In the genomic region with DNA sequence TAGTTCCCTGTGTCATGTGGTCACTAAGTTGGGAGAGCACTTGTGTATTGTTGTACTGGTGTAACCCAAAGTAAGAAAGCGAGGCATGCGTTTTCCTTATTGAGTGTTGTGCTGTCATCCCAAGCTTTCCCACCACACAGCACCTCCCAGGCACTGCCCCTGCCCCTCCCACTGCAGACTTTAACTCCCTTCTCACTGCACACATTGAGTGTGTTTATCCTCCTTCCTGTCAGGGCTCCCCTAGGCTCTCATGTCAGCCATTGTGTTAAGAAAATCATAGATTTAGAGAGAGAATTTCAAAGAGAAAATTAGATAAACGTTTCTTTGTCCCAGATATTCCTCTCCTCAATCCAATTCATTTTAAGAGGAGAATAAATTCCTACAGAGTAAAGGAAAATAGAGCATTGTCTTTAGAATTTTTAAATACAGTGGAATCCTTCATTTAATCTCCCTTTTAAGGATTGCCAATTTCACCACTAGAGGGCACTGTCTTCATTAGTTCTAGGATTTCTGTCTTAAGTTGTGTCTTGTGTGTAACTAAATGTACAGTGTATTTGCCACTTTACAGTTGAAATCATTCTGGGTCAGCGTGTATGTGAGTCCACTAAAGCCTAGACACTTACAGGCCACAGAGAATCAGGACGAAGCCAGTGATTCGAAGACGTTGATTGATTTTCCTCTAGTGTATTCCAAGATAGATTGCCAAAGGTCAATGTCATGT, we compare ENCODE assay signal across 9 mouse cellular contexts. TPM values are rescaled to one million over a fixed set of nuclear protein-coding genes. Genes with fewer than 3 reads are reported as not detected.
A peak's percentile ranks its signal among the peaks of the same experiment; 100 is the strongest.
DNase-seq lines count a peak whose midpoint lies in the region; ATAC-seq and TF ChIP-seq lines count a peak whose summit lies in the region.
"Had no signal": no experiment of that assay in that cellular context is flagged by ENCODE, and none has a peak within 500 bp of the region (broad histone marks: within the 10 kb centered on the region; RNA-seq: fewer than 3 reads in every experiment).

No protein-coding gene starts in this region.

- peak; percentile 80 for TF ChIP-seq CTCF in liver, postnatal 0 days (IDR thresholded peaks at IDR 0.05; ENCODE audit: low read depth)

- no peak overlapping the region for H3K4me3 ChIP-seq in embryonic facial prominence, embryonic 11.5 days (ENCODE audit: low read depth, low read length)
- H3K4me3 ChIP-seq in embryonic facial prominence, embryonic 10.5 days = no peak overlapping the region
- H3K4me3 ChIP-seq in liver, postnatal 0 days (ENCODE audit: low read depth, low read length) = no peak overlapping the region
- no peak overlapping the region for H3K4me3 ChIP-seq in lung, embryonic 16.5 days (ENCODE audit: low read length)
- H3K4me3 ChIP-seq: heart, embryonic 15.5 days had no signal

- no peaks in the 10 kb centered on the region for H3K36me3 ChIP-seq in embryonic facial prominence, embryonic 11.5 days (replicated peaks; ENCODE audit: control insufficient read depth, insufficient read depth, low read depth, low read length)
- H3K36me3 ChIP-seq in embryonic facial prominence, embryonic 10.5 days (replicated peaks) = no peaks in the 10 kb centered on the region
- H3K36me3 ChIP-seq in liver, postnatal 0 days (replicated peaks; ENCODE audit: insufficient read depth, low read length) = no peaks in the 10 kb centered on the region
- no peaks in the 10 kb centered on the region for H3K36me3 ChIP-seq in lung, embryonic 16.5 days (ENCODE audit: control insufficient read depth, insufficient read depth, low read length)
- H3K36me3 ChIP-seq: heart, embryonic 15.5 days had no signal

- no peak overlapping the region for H3K4me2 ChIP-seq in embryonic facial prominence, embryonic 11.5 days (ENCODE audit: low read depth, low read length)
- H3K4me2 ChIP-seq in liver, postnatal 0 days (ENCODE audit: low read depth, low read length) = no peak overlapping the region
- no peak overlapping the region for H3K4me2 ChIP-seq in lung, embryonic 16.5 days (ENCODE audit: low read depth, low read length)
- H3K4me2 ChIP-seq: heart, embryonic 15.5 days had no signal

- 52% methylated on average over 7 of the region's 7 CpGs for WGBS in embryonic facial prominence, embryonic 11.5 days
- WGBS in embryonic facial prominence, embryonic 10.5 days = 53% methylated on average over 7 of the region's 7 CpGs
- WGBS in liver, postnatal 0 days (ENCODE audit: insufficient replicate concordance) = 46% methylated on average over 7 of the region's 7 CpGs
- WGBS in lung, embryonic 16.5 days = 52% methylated on average over 7 of the region's 7 CpGs

- H3K9ac ChIP-seq in embryonic facial prominence, embryonic 11.5 days (replicated peaks; ENCODE audit: low read length) = no peak overlapping the region
- no peak overlapping the region for H3K9ac ChIP-seq in liver, postnatal 0 days (replicated peaks)
- no peak overlapping the region for H3K9ac ChIP-seq in lung, embryonic 16.5 days (ENCODE audit: low read length)
- H3K9ac ChIP-seq: heart, embryonic 15.5 days had no signal

- no peaks in the 10 kb centered on the region for H3K9me3 ChIP-seq in embryonic facial prominence, embryonic 11.5 days (replicated peaks; ENCODE audit: control insufficient read depth, low read length)
- H3K9me3 ChIP-seq in embryonic facial prominence, embryonic 10.5 days = no peaks in the 10 kb centered on the region
- no peaks in the 10 kb centered on the region for H3K9me3 ChIP-seq in liver, postnatal 0 days (ENCODE audit: low read length)
- no peaks in the 10 kb centered on the region for H3K9me3 ChIP-seq in lung, embryonic 16.5 days (ENCODE audit: control insufficient read depth, low read length)
- H3K9me3 ChIP-seq: heart, embryonic 15.5 days had no signal

- no peak for ATAC-seq in embryonic facial prominence, embryonic 11.5 days (replicated peaks; ENCODE audit: insufficient number of reproducible peaks, low FRiP score, low TSS enrichment, low read depth)
- ATAC-seq in liver, postnatal 0 days = no peak
- ATAC-seq in lung, embryonic 16.5 days (ENCODE audit: low read depth) = peak; percentile 56
- ATAC-seq in activated CD4-positive, CD25-positive, alpha-beta regulatory T cell, adult 4 months = no peak

- no peak overlapping the region for H3K27ac ChIP-seq in embryonic facial prominence, embryonic 11.5 days (replicated peaks; ENCODE audit: low read depth, low read length)
- H3K27ac ChIP-seq in embryonic facial prominence, embryonic 10.5 days (replicated peaks) = no peak overlapping the region
- H3K27ac ChIP-seq in liver, postnatal 0 days (ENCODE audit: low read depth) = no peak overlapping the region
- no peak overlapping the region for H3K27ac ChIP-seq in lung, embryonic 16.5 days (ENCODE audit: low read length)
- H3K27ac ChIP-seq: heart, embryonic 15.5 days had no signal

- TF ChIP-seq EP300 in liver, postnatal 0 days (IDR thresholded peaks at IDR 0.05; ENCODE audit: low read depth) = no peak

- H3K27me3 ChIP-seq in embryonic facial prominence, embryonic 11.5 days (ENCODE audit: control insufficient read depth, insufficient read depth, low read length) = no peaks in the 10 kb centered on the region
- no peaks in the 10 kb centered on the region for H3K27me3 ChIP-seq in embryonic facial prominence, embryonic 10.5 days (replicated peaks; ENCODE audit: low read depth, poor library complexity, severe bottlenecking)
- H3K27me3 ChIP-seq in liver, postnatal 0 days (ENCODE audit: insufficient read depth, low read length) = no peaks in the 10 kb centered on the region
- H3K27me3 ChIP-seq in lung, embryonic 16.5 days (ENCODE audit: control insufficient read depth, insufficient read depth, low read depth, low read length) = no peaks in the 10 kb centered on the region
- H3K27me3 ChIP-seq: heart, embryonic 15.5 days had no signal

- H3K4me1 ChIP-seq in embryonic facial prominence, embryonic 11.5 days (ENCODE audit: control insufficient read depth, insufficient read depth, low read length) = no peaks in the 10 kb centered on the region
- no peaks in the 10 kb centered on the region for H3K4me1 ChIP-seq in embryonic facial prominence, embryonic 10.5 days
- H3K4me1 ChIP-seq in liver, postnatal 0 days (ENCODE audit: insufficient read depth) = no peaks in the 10 kb centered on the region
- H3K4me1 ChIP-seq in lung, embryonic 16.5 days (replicated peaks; ENCODE audit: control insufficient read depth, insufficient read depth, low read length) = no peaks in the 10 kb centered on the region
- H3K4me1 ChIP-seq: heart, embryonic 15.5 days had no signal

- peak; percentile 87 for DNase-seq in embryonic facial prominence, embryonic 11.5 days (ENCODE audit: low spot score)
- no peak for DNase-seq in embryonic facial prominence, embryonic 10.5 days (ENCODE audit: low spot score)
- no peak for DNase-seq in liver, postnatal 0 days
- DNase-seq in liver = no peak
- DNase-seq in cerebellum, postnatal 10 days = peak; percentile 55 to 87
- no peak for DNase-seq in adrenal gland, postnatal 4 days (ENCODE audit: low spot score in 2 of 2)

RNA-seq across cellular contexts. Expression of a gene that starts 16.7 kb away (rescaled TPM):
- polyA plus RNA-seq in embryonic facial prominence, embryonic 11.5 days (2014; fragmentation: Nextera tagmentation; extraction: Ambion mirVana) = 3.5 and 5.4 TPM in 2 replicates
- polyA plus RNA-seq in embryonic facial prominence, embryonic 10.5 days (2016; fragmentation: Nextera tagmentation; extraction: Ambion mirVana) = 5.0 and 5.9 TPM in 2 replicates
- 3.1 and 3.2 TPM in 2 replicates for polyA plus RNA-seq in liver, postnatal 0 days (2015; fragmentation: Nextera tagmentation; extraction: Ambion mirVana)
- polyA plus RNA-seq in lung, embryonic 16.5 days (2015; fragmentation: Nextera tagmentation; extraction: Ambion mirVana) = 7.7 and 8.0 TPM in 2 replicates
- 1 to 10 TPM; 6.1 to 6.9 TPM for polyA plus RNA-seq in activated CD4-positive, CD25-positive, alpha-beta regulatory T cell, adult 4 months (2017; shearing (Covaris generic))
- 1 to 10 TPM; 5.4 to 8.0 TPM for total RNA-seq in adrenal gland, postnatal 4 days (2021)

RNA-seq across cellular contexts. Expression of a gene that starts 20.0 kb away (rescaled TPM):
- 0.64 TPM in 1 of 2 replicates, not detected in the other for polyA plus RNA-seq in embryonic facial prominence, embryonic 11.5 days (2014; fragmentation: Nextera tagmentation; extraction: Ambion mirVana)
- polyA plus RNA-seq in embryonic facial prominence, embryonic 10.5 days (2016; fragmentation: Nextera tagmentation; extraction: Ambion mirVana) = 2.0 TPM in 2 replicates
- polyA plus RNA-seq in liver, postnatal 0 days (2015; fragmentation: Nextera tagmentation; extraction: Ambion mirVana) = 0.41 and 0.67 TPM in 2 replicates
- 2.0 and 2.3 TPM in 2 replicates for polyA plus RNA-seq in lung, embryonic 16.5 days (2015; fragmentation: Nextera tagmentation; extraction: Ambion mirVana)
- polyA plus RNA-seq in activated CD4-positive, CD25-positive, alpha-beta regulatory T cell, adult 4 months (2017; shearing (Covaris generic)) = 1 to 10 TPM; 3.1 to 3.7 TPM
- 1 to 10 TPM; 1.7 to 2.2 TPM for total RNA-seq in adrenal gland, postnatal 4 days (2021)

RNA-seq across cellular contexts. Expression of a gene that starts 26.2 kb away (rescaled TPM):
- 3.0 and 5.0 TPM in 2 replicates for polyA plus RNA-seq in embryonic facial prominence, embryonic 11.5 days (2014; fragmentation: Nextera tagmentation; extraction: Ambion mirVana)
- 8.5 and 10.7 TPM in 2 replicates for polyA plus RNA-seq in embryonic facial prominence, embryonic 10.5 days (2016; fragmentation: Nextera tagmentation; extraction: Ambion mirVana)
- 10.1 and 13.5 TPM in 2 replicates for polyA plus RNA-seq in liver, postnatal 0 days (2015; fragmentation: Nextera tagmentation; extraction: Ambion mirVana)
- polyA plus RNA-seq in lung, embryonic 16.5 days (2015; fragmentation: Nextera tagmentation; extraction: Ambion mirVana) = 13.8 and 14.5 TPM in 2 replicates
- 10 to 100 TPM in 1 of 2 experiments, 1 to 10 TPM in 1; 9.9 to 12.9 TPM for polyA plus RNA-seq in activated CD4-positive, CD25-positive, alpha-beta regulatory T cell, adult 4 months (2017; shearing (Covaris generic))
- total RNA-seq in adrenal gland, postnatal 4 days (2021) = 10 to 100 TPM; 16.3 to 23.6 TPM

RNA-seq across cellular contexts. Expression of a gene that starts 40.2 kb away (rescaled TPM):
- polyA plus RNA-seq in embryonic facial prominence, embryonic 11.5 days (2014; fragmentation: Nextera tagmentation; extraction: Ambion mirVana) = 162 and 184 TPM in 2 replicates
- polyA plus RNA-seq in embryonic facial prominence, embryonic 10.5 days (2016; fragmentation: Nextera tagmentation; extraction: Ambion mirVana) = 180 and 184 TPM in 2 replicates
- polyA plus RNA-seq in liver, postnatal 0 days (2015; fragmentation: Nextera tagmentation; extraction: Ambion mirVana) = 54.1 and 61.1 TPM in 2 replicates
- polyA plus RNA-seq in lung, embryonic 16.5 days (2015; fragmentation: Nextera tagmentation; extraction: Ambion mirVana) = 92.8 and 118 TPM in 2 replicates
- 10 to 100 TPM; 81.2 to 84.6 TPM for polyA plus RNA-seq in activated CD4-positive, CD25-positive, alpha-beta regulatory T cell, adult 4 months (2017; shearing (Covaris generic))
- 10 to 100 TPM; 77.3 to 80.0 TPM for total RNA-seq in adrenal gland, postnatal 4 days (2021)

Comparison
In these comparisons a context has a peak if more than half of its experiments do, and no peak if none do; other contexts are left out.
1. DNase-seq: peak in embryonic facial prominence, embryonic 11.5 days (single experiment) and cerebellum, postnatal 10 days (2 of 2); none in embryonic facial prominence, embryonic 10.5 days (single experiment), liver, postnatal 0 days (single experiment), liver (single experiment) and adrenal gland, postnatal 4 days (0 of 2).